Mouse (Mus musculus) mouse trophoblast stem cell (cell line): ENCODE data around the gene Atxn7l1.

Experiments used
- in situ Hi-C, 2 experiments: fragments of 300-500 bp; cut with MseI, MboI; formaldehyde crosslinking; loops; 2 replicates in 1 of 2; 3 replicates in 1 of 2; pipeline ENCODE4 v1.15.1; 2025

The Atxn7l1 gene

DNA sequence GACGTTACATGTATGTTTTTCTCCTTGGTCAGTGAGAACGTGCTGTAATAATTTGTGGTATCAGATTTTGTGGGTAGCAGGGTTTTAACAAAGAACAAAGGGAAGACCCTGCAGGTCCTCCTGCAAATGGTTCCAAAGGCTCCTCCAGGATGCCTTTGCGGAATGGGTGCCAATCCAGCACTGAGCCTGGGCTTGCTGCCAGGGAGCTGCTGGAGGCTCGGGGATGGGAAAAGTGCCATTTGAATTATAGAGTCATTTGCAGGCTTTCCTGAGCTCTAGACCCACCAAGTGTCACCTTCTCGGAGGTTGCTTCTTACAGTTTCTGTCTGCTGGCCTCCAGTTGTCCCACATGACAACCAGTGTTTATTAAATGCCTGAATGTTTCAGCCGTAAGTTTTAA lies 213.2 kb downstream of the Atxn7l1 start:
- in situ Hi-C loops = no loop called here

DNA sequence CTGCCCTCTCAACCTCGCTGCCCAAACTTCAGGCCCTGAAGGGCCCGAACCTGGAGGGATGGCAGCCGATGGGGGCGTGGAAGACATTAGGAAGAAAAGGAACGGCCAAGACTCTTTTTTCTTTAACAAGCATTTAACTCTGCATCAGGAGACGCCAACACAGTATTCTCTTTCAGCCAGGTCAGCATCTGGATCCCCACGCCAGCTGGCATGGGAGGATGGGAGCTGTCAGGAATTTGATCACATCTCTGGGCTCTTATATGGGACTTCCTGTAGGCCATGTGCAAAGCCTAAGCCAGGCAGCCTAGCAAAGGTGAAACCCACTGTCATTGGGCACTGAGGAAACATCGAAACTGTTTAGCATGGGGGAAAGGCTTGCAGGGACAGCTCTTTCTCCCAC lies 217.0 kb downstream of the Atxn7l1 start:
- in situ Hi-C loops = no loop called here

DNA sequence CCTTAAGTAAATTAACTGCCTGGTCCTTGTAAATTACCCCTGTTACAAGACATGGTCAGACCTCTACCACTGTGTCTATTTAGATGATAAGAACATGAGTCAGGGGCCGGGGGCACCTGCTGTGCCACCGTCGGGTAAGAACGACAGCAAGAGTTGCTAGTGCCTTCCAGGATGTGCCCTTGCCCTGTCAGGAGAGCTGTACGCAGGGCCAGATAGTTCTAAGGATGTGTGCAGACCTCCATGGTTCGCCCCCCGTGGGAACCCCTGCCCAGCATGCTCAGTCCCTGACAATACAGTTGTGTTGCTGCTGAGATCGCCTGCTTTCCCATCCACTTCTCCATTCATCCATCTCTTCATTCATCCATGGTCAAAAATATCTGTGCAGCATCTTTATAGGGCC lies 217.6 kb downstream of the Atxn7l1 start:
- in situ Hi-C loops = no loop called here

DNA sequence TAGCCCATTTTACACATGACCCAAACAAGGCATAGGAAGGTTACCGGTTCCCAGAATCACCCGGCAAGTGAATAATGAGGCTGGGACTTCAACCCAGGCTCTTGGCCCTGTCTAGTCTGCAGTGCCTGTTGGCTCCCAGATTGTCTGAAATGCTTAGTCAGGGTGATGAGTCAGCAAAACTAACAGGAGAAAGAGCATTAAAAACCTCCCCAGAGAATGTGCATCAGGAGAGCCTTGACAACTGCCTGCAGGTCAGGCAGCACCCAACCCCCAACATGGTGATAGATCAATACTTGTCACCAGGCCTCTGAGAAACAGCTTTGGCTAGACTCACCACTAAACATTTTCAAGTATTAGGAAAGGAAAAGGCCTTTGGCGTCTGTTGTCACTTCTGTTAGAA lies 222.1 kb downstream of the Atxn7l1 start:
- in situ Hi-C loops = no loop called here

DNA sequence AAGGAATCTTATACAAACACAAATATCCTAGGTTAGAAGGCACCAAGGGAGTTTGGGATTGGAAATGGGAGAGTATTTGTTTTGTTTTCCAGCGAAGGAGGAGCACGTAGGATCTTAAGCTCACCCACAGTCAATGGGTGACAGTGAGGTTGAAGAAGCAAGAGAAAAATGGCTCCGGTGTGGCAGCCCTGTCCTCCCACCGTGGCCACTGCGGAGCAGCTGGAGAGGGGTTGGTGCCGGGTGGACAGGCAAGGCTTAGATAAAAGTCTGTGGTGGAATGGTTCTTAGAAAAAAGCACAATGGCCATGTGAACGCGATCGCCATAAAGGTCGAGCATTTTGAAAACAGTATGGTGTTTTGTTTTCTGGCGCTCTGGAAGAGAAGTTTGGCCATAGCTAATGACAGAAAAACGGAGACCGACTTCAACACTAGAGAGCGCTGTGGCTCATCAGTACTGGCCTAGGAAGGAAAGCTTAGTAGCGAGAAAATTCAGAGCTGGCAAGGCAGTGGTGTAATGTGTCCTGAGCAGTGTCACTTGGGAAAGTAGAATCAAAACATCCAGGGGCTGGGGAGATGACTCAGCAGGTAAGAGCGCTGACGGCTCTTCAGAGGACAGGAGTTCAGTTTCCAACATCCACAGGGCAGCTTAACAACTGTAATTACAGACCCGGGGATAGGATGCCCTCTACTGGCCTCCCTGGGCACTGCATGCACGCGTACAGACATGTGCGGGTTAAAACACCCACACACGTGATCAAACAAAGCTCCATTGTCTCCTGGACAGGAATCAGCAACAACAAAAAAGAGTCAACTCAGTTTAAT lies 232.3 kb downstream of the Atxn7l1 start:
- in situ Hi-C loops = no loop called here

DNA sequence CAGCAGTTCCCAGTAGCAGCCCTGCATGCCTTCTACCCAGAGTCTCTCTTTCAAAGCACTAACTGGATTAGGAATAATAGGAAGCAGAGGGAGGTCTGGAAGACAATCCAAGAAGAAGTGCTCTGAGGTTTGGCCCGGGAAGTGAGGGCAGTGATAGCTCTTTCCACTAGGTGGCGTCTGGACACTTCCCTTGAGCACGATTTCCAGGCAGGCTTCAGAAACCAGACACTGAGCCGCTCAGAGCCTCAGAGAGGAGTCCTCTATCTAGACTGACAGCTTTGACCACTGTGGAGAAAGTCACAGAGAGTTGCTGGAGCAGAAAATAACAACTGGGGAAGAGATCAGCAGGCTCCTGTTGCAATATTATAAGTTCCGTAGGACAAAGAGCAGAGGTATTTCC lies 241.3 kb downstream of the Atxn7l1 start:
- in situ Hi-C loops = loop anchor here in 1 of 2 experiments (5.0 kb wide), 1 partner anchor 33 kb away; no protein-coding TSS in a partner anchor

DNA sequence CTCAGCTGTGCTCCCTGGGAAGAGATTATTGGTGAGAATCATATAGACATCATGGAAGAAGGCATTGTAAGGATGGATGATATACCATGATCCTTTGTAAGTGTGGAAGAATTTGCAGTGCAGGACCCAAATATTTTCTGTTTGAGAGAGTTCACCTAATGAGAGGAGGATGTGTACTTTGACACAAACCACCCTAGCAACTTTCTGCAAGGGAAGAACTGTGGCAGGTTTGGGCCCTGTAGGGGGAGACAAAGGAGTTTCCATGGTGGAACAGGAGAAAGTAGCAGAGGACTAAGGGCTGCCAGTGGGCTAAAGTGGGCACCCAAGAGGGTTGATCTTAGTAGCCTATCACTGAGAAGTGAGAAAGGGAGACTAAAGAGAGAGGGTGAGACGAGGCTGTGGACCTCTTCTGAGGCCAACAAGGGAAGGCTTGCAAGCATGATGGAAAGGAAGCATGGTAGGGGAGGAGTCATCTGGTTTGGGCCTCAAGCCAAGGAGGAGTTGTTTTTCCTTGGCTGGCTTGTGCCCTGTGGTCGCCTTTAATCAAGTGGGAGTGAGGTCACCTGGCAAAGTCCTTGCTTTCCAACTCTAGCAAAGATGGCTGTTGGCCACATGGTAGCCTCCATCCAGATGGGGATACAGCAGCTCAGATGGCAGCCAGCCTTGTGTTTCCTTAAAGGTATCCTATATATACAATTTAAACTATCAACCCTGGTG lies 243.5 kb downstream of the Atxn7l1 start:
- in situ Hi-C loops = loop anchor here in 1 of 2 experiments (5.0 kb wide), 1 partner anchor 36 kb away; the partner anchor contains the start of gene Twistnb

DNA sequence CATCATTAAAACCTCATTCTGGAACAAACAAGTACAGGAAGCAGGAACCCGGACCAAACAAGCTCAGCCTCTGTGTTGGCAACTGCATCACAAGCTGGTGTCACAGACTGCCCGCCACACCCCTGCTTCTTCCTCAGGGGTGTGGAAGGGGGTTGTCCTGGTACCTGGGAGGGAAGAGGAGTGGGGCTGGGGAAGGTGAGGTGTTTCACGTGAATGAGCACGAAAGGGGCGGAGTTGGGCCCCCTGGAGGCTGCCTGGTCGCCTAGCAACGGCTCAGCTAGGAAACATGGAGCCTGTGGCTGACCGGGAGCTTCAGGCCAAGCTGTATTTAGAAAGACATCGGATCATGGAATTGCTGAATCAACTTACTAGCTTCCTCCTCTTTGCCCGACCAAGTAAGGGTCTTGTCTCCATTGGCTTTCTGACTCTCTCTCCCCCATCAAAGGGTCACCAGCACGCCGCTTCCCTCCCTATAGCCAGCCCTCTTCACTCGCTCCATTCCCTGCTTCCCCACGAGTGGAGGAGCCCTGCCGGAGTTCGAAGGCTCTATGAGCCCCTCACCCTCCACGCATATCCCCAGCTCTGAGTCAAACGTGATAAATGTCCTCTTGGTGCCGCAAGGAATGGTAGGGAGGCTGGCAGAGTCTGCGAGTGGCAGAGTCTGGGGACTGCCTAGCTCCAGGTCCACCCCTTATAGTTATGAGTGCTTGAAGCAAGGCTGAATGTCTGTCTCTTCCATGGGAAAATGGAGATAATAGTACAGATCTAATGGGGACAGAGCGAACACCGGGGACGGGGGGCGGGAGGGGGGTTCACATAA lies 247.5 kb downstream of the Atxn7l1 start, which contains the start of gene Efcab10:
Efcab10 (plus strand) TSS at position 51 of the 820 bp plus-strand sequence.
- in situ Hi-C loops = loop anchor here in 1 of 2 experiments (5.0 kb wide), 1 partner anchor 32 kb away; the partner anchor contains the start of gene Twistnb

DNA sequence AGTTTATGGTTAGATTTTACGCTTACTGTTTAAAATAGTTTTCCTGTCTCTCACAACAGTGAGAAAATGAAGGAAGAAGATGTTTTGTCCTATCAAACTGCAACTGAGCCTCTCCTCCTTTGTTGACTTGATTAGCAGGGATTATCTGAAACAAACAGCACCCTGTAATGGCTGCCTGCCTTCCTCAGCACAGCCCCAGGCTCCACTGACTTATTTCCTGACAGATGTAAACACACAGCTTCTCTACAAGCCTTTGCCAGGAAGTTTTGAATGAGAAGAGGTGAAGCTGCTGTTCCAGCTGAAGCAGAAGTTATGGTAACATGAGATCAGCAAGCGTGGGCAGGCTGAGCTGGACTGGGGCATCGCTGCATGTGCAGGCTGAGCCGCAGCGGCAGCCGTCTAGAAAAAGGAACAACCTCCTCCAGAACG lies 255.8 kb downstream of the Atxn7l1 start:
- in situ Hi-C loops = no loop called here

DNA sequence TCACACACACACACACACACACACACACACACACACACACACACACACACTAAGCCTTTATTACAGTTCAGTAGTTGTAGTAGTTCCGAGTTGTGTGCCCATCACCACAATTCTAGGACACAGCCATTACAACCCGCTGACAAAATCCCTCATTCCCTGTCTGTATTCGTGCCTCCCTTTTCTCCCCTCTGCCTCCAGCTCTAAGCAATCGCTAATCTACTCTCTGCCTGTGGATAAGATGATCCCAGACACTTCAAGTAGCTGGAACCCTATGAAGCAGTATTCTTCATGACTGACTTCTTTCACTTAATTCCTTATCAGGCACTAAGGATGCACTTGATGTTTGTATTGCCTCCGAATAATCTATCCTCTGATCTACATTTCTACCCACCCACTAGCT lies 257.5 kb downstream of the Atxn7l1 start:
- in situ Hi-C loops = no loop called here

DNA sequence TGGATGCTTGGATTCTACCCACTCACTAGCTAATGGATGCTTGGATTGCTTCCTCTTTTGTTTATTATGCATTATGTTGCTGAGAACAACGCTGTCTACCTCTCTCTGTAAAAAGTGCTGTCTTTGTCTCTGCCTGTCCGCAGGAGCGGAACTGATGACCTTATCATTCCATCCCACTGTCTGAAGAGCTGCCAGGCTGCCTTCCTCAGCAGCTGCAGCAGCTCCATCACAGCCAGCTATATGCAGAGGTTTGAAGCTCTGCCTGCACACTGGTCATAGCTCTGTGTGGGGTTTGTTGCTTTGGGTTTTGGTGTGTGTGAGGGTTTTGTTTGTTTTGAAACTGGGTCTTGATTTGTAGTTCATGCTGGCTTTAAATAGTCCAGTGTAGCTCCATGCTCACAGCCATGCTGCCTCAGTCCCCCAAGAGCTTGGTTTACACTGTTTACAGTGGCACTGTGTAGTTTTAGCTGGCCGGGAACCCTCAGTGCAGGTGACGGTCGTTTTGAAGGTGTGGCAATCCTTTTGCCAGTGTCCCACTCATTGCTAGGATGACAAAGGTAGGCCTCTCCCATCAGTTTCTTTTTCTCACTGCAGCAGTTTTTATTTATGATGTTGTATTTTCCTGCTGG lies 258.0 kb downstream of the Atxn7l1 start:
- in situ Hi-C loops = no loop called here

DNA sequence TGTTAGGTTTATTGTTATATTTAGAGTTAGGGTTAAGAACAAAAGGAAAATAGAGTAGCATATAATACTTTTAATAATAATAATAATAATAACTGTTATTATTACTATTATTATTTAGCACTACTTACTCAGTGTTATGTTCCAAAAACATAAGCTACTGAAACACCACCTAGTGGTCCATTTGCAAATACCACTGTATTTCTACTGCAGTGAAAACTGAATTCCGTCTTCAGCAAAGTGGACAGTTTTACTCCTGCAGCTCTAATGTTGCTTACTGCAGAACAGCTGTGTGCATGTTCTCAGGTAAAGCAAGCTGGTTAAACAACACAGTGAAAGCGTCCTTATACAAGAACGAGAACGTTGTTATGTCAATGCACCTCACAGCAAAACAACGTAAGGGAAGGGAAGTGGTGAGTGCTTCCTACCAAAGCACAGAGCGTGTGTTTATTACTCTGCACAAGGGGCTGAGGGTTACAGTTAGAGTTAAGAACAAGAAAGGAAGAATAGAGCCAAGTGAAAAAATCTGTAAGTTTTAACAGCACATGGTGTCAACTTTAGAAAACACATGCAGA lies 264.2 kb downstream of the Atxn7l1 start:
- in situ Hi-C loops = no loop called here
